Mouse (Mus musculus): ENCODE measurements at regions not wholly inside any gene's neighbourhood (a gene's known extent, or its start where the extent isn't known, plus 50 kb on each side); places are given as distances from the start of the nearest gene placed in this dataset.
"Not testable (repeated sequence)": the region's sequence is repeated elsewhere in the genome, so short reads cannot be mapped to it uniquely, and the experiment has no call there.

- DNase-seq (ENCODE audit: low spot score in 2 of 2): not testable (repeated sequence)
Observed at GRCm38 (mm10) chr5:118492522-118492921, 68.0 kb upstream of the Med13l start.

DNA sequence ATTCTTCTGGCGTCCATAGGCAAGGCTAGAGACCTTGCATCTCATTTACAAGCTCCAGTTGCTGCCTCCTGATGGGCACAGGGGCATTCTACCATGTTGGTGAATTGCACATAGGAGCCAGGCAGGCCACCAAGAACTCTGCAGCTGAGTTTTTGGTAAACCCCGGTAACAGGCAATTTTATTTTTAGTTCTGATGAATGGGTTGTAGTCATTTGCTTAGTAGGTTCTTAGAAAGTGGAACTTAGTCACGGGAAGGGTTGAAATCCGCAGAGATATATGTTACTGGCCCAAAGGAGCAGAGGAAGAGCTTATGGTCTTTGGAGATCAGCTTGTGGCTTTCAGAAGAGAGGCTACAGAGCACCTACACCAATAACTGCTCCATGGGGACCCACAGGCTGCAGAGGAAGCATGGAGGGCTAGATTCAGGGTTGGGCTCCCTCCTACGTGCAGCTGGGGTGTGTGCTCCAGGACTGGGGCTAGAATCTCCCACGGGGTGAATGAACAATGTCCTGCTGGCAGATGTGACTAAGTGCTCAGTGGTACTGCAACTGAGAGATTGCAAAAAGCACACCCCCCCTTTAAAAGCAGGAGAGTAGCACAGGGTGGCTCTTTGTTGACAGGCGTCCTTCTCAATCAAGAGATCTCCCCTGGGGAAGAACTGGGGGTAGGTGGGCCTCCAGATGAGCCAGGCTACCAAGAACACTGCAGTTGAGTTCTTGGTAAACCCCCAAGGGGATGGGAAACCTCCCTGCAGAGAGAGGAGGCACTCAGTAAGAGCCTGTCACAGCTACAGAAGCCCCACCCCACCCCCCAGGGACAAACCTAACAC lies 65.6 kb upstream of the Med13l start:
- no peak for DNase-seq (ENCODE audit: low spot score in 2 of 2)

GRCm38 (mm10) chr5:118495478-118495760 lies 65.1 kb upstream of the Med13l start:
- DNase-seq (ENCODE audit: low spot score in 2 of 2): no peak

- DNase-seq (ENCODE audit: low spot score in 2 of 2): no peak
Observed at GRCm38 (mm10) chr5:118501624-118502023, 58.9 kb upstream of the Med13l start.

DNA sequence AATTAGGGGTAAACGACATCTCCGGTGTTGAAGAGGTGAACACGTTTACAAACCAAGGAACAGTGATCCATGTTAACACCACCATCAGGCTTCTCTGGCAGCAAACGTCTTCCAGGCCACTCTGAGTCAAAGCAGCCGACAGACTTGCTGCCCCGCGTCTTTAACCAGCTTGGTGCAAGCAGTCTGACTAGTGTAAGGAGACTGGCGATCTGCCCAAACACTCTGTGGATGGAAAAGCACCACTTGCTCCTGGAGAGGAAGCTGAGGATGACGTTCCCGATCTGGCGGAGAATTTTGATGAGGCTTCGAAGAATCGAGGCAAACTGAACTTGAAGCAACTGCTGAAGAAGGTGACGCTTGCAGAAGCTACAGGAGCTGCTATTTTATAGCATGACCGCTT lies 57.5 kb upstream of the Med13l start:
- DNase-seq (ENCODE audit: low spot score in 2 of 2): no peak

DNA sequence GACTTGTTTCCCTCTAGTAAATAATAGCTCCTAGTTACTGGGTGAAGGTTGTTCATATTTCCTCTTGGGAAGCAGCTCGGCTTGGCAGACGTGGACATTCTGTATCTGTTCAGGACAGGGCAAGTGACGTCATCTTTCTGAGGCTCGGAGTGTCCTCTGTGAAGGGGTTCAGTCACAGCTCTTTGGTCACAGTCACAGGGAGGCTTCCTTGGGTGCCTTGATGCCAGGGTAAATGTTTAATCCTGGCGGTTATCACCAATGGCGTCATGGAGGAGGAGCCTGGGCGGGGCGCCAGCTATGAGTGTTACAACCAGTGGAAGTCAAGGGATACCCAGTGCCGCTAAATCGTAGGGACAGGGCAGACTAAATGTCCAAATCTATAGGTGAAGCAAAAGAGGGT lies 56.3 kb upstream of the Med13l start:
- no peak for DNase-seq (ENCODE audit: low spot score in 2 of 2)

- DNase-seq (ENCODE audit: low spot score in 2 of 2): no peak
Observed at GRCm38 (mm10) chr5:118504926-118505325, 55.6 kb upstream of the Med13l start.

- DNase-seq (ENCODE audit: low spot score in 2 of 2): no peak
Observed at GRCm38 (mm10) chr5:118509871-118510270, 50.6 kb upstream of the Med13l start.
